Mouse (Mus musculus) midbrain, embryonic 10.5 days (tissue): ENCODE data around the gene Jak3. TPM values are rescaled to one million over a fixed set of nuclear protein-coding genes. Genes with fewer than 3 reads are reported as not detected.

Source experiments
- DNase-seq: peaks from one replicate; pipeline ENCODE4 v3.0.0-alpha.2; 2017; ENCODE audit warnings: low spot score
- H3K27ac ChIP-seq: fragments of 300-500 bp; sonication (generic); replicated peaks from 2 replicates; pipeline ENCODE4 v1.5.1; 2016; ENCODE audit warnings: mild to moderate bottlenecking
- H3K27me3 ChIP-seq: fragments of 300-500 bp; sonication (generic); 2 replicates; pipeline ENCODE4 v1.6.1; 2016; ENCODE audit warnings: low read depth, mild to moderate bottlenecking; ENCODE audit not compliant: poor library complexity, severe bottlenecking
- H3K36me3 ChIP-seq: fragments of 300-500 bp; sonication (generic); 2 replicates; pipeline ENCODE4 v1.6.1; 2016; ENCODE audit warnings: mild to moderate bottlenecking, moderate library complexity
- H3K4me1 ChIP-seq: fragments of 300-500 bp; sonication (generic); 2 replicates; pipeline ENCODE4 v1.6.1; 2016
- H3K4me3 ChIP-seq: fragments of 300-500 bp; sonication (generic); 2 replicates; pipeline ENCODE4 v1.5.1; 2016; ENCODE audit warnings: mild to moderate bottlenecking, moderate library complexity
- H3K9me3 ChIP-seq: fragments of 300-500 bp; sonication (generic); replicated peaks from 2 replicates; pipeline ENCODE4 v1.6.1; 2016; ENCODE audit warnings: mild to moderate bottlenecking
- WGBS: fragments of 180-500 bp; shearing (Covaris S2); methylation state at CpG from one replicate; pipeline ENCODE4 v1.1.7; 2016; 5-methylcytosine and 5-hydroxymethylcytosine counted together
- polyA plus RNA-seq: library from polyadenylated mRNA; unstranded; fragments of >200 nt; fragmentation: Nextera tagmentation; extraction: Ambion mirVana; gene quantifications from 2 replicates; pipeline ENCODE4 v1.2.1, GENCODE M21; 2016

Jak3 gene
- polyA plus RNA-seq, 1 experiment from 2014 or later: 2.8 TPM

GRCm38 (mm10) chr8:71670198-71670597 is 5.9 kb upstream of the Jak3 start:
- H3K4me3 ChIP-seq: peak overlapping the region; percentile 78
- peak overlapping the region; percentile 79 for H3K27ac ChIP-seq
- H3K9me3 ChIP-seq: no peaks in the 10 kb centered on the region
- H3K36me3 ChIP-seq: no peaks in the 10 kb centered on the region
- peaks cover 64% of the 10 kb centered on the region for H3K4me1 ChIP-seq
- WGBS: 14% methylated on average over 12 of the region's 12 CpGs
- no peak for DNase-seq
- peaks cover 75% of the 10 kb centered on the region for H3K27me3 ChIP-seq

DNA sequence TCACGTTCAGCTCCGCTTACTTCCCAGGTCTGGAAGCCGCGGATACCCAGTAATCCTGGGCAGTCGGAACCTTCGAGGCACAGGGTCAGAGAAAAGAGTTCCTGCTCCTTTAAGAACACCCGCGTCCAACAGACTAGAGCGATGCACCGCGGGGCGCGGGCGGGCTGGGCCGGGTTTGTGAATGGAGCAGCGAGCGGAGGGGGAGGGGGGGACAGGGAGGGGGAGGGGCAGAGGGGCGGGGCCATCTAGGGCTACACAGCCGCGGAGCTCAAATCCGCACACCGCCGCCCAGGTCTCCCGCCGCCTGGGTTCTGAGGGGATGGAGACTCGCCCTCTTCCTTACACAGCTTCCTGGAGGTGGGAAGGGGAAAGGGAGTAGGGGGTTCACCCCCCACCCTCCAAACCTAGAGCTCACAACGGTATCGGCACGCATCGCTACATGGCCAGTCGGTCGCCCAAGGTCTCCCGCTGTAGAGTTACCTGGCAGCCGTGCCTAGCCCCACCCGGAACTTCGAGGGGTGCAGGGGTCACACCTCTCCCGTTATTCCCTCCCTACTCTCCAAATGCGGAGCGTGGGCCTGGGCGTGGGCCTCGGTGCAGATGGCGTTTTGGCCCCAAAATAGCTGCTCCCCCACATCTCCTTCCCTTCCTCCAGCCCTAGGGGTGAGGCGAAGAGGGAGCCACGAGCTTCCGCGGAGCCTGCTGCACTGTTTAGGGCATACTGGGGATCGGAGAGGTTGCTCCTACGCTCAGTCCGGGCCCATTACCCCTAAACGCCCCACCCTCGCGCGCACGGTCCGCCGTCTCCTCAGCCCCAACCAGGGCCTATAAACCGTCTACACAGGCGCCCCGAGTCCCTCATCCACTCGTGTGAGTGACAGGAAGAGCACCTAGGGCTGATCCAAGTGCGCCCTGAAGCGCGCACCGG is 5.2 kb upstream of the Jak3 start:
- peak; percentile 84 for DNase-seq
- Histone ChIP-seq H3K4me1 (peaks cover 60% of the 10 kb centered on the region), H3K36me3 (no peaks in the 10 kb centered on the region), H3K27ac (peak overlapping the region; percentile 79), H3K4me3 (peak overlapping the region; percentile 78), H3K27me3 (peaks cover 81% of the 10 kb centered on the region), H3K9me3 (no peaks in the 10 kb centered on the region)
- under 1% methylated on average over 60 of the region's 64 CpGs for WGBS

DNA sequence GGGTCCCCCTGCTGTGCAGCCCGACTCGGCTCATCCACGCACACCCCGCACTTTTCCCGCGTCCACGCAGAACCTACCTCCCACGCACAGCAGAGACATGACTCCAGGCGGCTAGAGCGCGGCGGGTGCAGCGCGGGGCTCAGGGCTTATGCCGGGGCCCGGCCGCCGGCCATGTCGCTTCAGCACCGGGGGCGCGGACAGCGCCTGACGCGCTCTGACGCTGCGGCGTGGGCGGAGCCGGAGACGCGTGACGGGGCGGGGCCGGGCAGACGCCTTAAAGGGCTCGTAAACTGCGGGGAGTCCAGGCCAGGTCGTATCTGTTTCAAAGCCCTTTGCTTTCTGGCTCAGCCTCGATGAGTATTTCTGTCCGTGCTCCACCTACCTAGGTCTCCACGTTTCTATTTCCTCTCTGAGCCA is 4.5 kb upstream of the Jak3 start, which contains the start of gene Unc13a:
TSS of gene Unc13a (minus strand) at position 209 of the 417 bp plus-strand sequence.
- DNase-seq: peak; percentile 90
- under 1% methylated on average over 42 of the region's 42 CpGs for WGBS
- Histone ChIP-seq H3K4me1 (peaks cover 60% of the 10 kb centered on the region), H3K27me3 (peaks cover 81% of the 10 kb centered on the region), H3K36me3 (no peaks in the 10 kb centered on the region), H3K9me3 (no peaks in the 10 kb centered on the region), H3K27ac (peak within 1 kb of the TSS; percentile 79), H3K4me3 (peak within 1 kb of the TSS; percentile 78)

- Histone ChIP-seq H3K4me3 (peak overlapping the region; percentile 78), H3K27ac (peak overlapping the region; percentile 79), H3K9me3 (no peaks in the 10 kb centered on the region), H3K4me1 (peaks cover 55% of the 10 kb centered on the region), H3K36me3 (no peaks in the 10 kb centered on the region), H3K27me3 (peaks cover 81% of the 10 kb centered on the region)
- 72% methylated on average over 6 of the region's 6 CpGs for WGBS
- no peak for DNase-seq
Observed at GRCm38 (mm10) chr8:71672168-71672735, 3.8 kb upstream of the Jak3 start.

- DNase-seq: no peak
- 0 out of 2 replicates have a peak, but pooled peaks cover 5% of the 10 kb centered on the region for H3K9me3 ChIP-seq
- no peaks in the 10 kb centered on the region for H3K36me3 ChIP-seq
- peaks cover 81% of the 10 kb centered on the region for H3K27me3 ChIP-seq
- H3K4me3 ChIP-seq: no peak overlapping the region
- peaks cover 40% of the 10 kb centered on the region for H3K4me1 ChIP-seq
- WGBS: 78% methylated on average over 2 of the region's 2 CpGs
- no peak overlapping the region for H3K27ac ChIP-seq
Observed at GRCm38 (mm10) chr8:71674071-71674470, 2.0 kb upstream of the Jak3 start.

DNA sequence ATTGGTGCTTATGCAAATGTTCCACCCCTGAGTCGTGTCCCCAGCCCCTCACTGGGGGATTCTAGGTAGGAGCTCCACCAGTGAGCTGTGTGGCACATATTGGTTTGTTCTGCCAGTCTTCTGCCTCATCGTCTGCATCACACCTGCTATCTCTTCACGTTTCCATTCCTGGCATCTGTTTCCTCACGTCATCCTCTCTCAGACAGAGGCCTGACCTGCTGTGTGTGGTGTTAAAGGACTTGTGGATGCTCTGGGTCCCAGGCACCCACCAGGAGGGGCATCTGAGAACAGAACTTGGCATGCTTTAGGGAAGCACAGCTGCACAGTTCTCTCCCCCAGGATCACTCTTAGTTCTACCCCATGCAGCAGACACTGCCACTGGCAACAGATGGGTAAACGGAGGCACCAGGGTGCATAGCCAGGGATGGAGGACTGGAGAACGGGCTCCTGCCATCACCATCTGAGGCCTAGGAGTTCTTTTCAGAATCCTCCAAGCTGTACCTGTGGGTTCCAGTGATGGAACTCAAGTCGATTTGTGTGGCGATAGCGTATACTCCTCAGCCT is 558 bp upstream of the Jak3 start:
- Histone ChIP-seq H3K4me1 (peaks cover 43% of the 10 kb centered on the region), H3K27me3 (peaks cover 83% of the 10 kb centered on the region), H3K27ac (no peak overlapping the region), H3K4me3 (peak overlapping the region; percentile 77), H3K36me3 (no peaks in the 10 kb centered on the region), H3K9me3 (0 out of 2 replicates have a peak, but pooled peaks cover 5% of the 10 kb centered on the region)
- DNase-seq: no peak
- 30% methylated on average over 9 of the region's 9 CpGs for WGBS

- H3K9me3 ChIP-seq: 0 out of 2 replicates have a peak, but pooled peaks cover 5% of the 10 kb centered on the region
- H3K4me1 ChIP-seq: peaks cover 35% of the 10 kb centered on the region
- 46% methylated on average over 9 of the region's 9 CpGs for WGBS
- no peaks in the 10 kb centered on the region for H3K36me3 ChIP-seq
- peak overlapping the region; percentile 77 for H3K4me3 ChIP-seq
- no peak for DNase-seq
- H3K27me3 ChIP-seq: peaks cover 86% of the 10 kb centered on the region
- H3K27ac ChIP-seq: 0 out of 2 replicates have a peak overlapping the region, but pooled peaks have one; percentile 79
Observed at GRCm38 (mm10) chr8:71676803-71677202, 707 bp downstream of the Jak3 start.

DNA sequence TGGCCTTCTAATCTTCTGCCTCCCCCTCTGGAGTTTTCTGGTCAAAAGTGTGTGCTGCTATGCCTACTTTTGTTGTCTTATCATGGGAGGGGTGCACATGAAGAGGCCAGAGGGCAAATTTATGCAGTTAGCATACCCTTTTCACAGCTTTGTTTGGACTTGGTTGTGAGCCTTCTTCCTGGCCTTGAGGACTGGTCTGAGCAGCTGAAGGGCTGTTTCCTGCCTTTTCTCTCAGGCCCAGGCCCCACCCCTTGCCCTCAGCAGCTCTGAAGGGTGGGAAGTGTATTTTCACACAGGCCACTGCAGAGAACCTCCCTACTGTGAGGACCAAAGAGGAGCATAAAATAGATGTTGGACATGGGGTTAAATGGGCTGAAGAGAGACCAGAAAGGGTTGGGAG is 1.5 kb downstream of the Jak3 start:
- Histone ChIP-seq H3K9me3 (0 out of 2 replicates have a peak, but pooled peaks cover 5% of the 10 kb centered on the region), H3K27ac (no peak overlapping the region), H3K4me3 (no peak overlapping the region), H3K4me1 (peaks cover 30% of the 10 kb centered on the region), H3K27me3 (peaks cover 88% of the 10 kb centered on the region), H3K36me3 (no peaks in the 10 kb centered on the region)
- no peak for DNase-seq

DNA sequence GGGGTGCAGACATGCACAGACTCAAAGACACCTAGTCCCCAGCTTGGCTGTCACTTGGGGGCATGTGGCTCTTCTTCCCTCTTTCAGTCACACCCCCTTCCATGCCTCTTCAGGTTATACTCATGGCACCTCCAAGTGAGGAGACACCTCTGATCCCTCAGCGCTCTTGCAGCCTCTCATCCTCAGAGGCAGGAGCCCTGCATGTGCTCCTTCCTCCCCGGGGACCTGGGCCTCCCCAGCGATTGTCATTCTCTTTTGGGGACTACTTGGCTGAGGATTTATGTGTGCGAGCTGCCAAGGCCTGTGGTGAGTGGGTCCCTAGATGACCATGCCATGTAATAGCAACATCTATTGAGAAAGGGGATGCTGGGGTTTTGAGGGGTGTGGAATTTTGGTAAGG is 2.1 kb downstream of the Jak3 start:
- Histone ChIP-seq H3K36me3 (no peaks in the 10 kb centered on the region), H3K9me3 (0 out of 2 replicates have a peak, but pooled peaks cover 5% of the 10 kb centered on the region), H3K27ac (no peak overlapping the region), H3K27me3 (peaks cover 88% of the 10 kb centered on the region), H3K4me3 (no peak overlapping the region), H3K4me1 (peaks cover 30% of the 10 kb centered on the region)
- 49% methylated on average over 4 of the region's 4 CpGs for WGBS
- DNase-seq: no peak

- WGBS: 13% methylated on average over 16 of the region's 16 CpGs
- Histone ChIP-seq H3K36me3 (no peaks in the 10 kb centered on the region), H3K4me3 (peak overlapping the region; percentile 47), H3K27ac (no peak overlapping the region), H3K9me3 (0 out of 2 replicates have a peak, but pooled peaks cover 5% of the 10 kb centered on the region), H3K27me3 (peaks cover 94% of the 10 kb centered on the region), H3K4me1 (peaks cover 30% of the 10 kb centered on the region)
- no peak for DNase-seq
Observed at GRCm38 (mm10) chr8:71679116-71679515, 3.0 kb downstream of the Jak3 start.

DNA sequence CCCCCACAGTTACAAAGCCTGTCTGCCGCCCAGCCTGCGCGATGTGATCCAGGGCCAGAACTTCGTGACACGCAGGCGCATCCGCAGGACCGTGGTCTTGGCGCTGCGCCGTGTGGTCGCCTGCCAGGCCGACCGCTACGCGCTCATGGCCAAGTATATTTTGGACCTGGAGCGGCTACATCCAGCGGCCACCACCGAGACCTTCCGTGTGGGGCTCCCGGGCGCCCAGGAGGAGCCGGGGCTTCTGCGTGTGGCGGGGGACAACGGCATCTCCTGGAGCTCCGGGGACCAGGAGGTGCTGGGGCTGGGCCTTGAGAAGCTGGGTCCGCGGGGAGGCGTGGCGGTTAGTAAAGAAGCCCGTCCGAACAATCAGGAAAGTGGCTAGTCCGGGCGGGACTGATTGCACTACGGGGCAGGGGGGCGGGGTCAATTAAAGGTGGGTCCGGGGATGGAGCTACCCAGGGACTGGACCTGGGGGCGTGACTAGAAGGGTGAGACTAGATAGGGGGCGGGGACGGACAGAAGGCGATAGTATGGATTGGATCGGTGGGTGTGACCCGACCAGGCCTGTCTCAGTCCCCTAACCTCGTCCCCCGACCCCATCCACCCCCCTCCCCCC is 3.6 kb downstream of the Jak3 start:
- no peak overlapping the region for H3K27ac ChIP-seq
- DNase-seq: no peak

GRCm38 (mm10) chr8:71680471-71680870 is 4.4 kb downstream of the Jak3 start:
- H3K27ac ChIP-seq: no peak overlapping the region
- WGBS: 4% methylated on average over 21 of the region's 21 CpGs
- 0 out of 2 replicates have a peak, but pooled peaks cover 5% of the 10 kb centered on the region for H3K9me3 ChIP-seq
- H3K4me1 ChIP-seq: peaks cover 35% of the 10 kb centered on the region
- H3K27me3 ChIP-seq: peaks cover 100% of the 10 kb centered on the region
- DNase-seq: peak; percentile 38
- peak overlapping the region; percentile 28 for H3K4me3 ChIP-seq
- no peaks in the 10 kb centered on the region for H3K36me3 ChIP-seq

More for the DNA sequence above, 3.6 kb downstream of the Jak3 start:
- peaks cover 30% of the 10 kb centered on the region for H3K4me1 ChIP-seq
- peaks cover 100% of the 10 kb centered on the region for H3K27me3 ChIP-seq
- no peaks in the 10 kb centered on the region for H3K36me3 ChIP-seq
- 0 out of 2 replicates have a peak, but pooled peaks cover 5% of the 10 kb centered on the region for H3K9me3 ChIP-seq
- peak overlapping the region; percentile 47 for H3K4me3 ChIP-seq
- WGBS: 3% methylated on average over 45 of the region's 46 CpGs
